Mouse (Mus musculus) bone marrow macrophage, adult 2 months (primary cell): ENCODE data around the gene E430018J23Rik.
"Not testable (repeated sequence)": the region's sequence is repeated elsewhere in the genome, so short reads cannot be mapped to it uniquely, and the experiment has no call there.

Source experiments
- CTCF ChIP-seq: IDR thresholded peaks from 2 replicates; pipeline ENCODE4 v1.5.1; 2012; ENCODE audit warnings: low read depth, mild to moderate bottlenecking, low read length, moderate library complexity
- POLR2A ChIP-seq: IDR thresholded peaks from 2 replicates; pipeline ENCODE4 v1.6.1; 2012; ENCODE audit warnings: mild to moderate bottlenecking, low read depth, low read length, borderline replicate concordance

GRCm38 (mm10) chr7:127371870-127372269, 21.6 kb downstream of the E430018J23Rik start:
- not testable (repeated sequence) for TF ChIP-seq POLR2A, CTCF
